Mouse (Mus musculus) liver, embryonic 16.5 days (tissue): ENCODE data around the gene Marcksl1. TPM values are rescaled to one million over a fixed set of nuclear protein-coding genes. Genes with fewer than 3 reads are reported as not detected.

Source experiments
- ATAC-seq: fragments of 200-750 bp; cut with Nextera tagmentation; 2 replicates; pipeline ENCODE4 v1.8.0; 2017; ENCODE audit warnings: low read depth, mild to moderate bottlenecking, moderate number of reproducible peaks, moderate library complexity
- H3K27ac ChIP-seq: fragments of 300-500 bp; sonication (generic); 2 replicates; pipeline ENCODE4 v1.5.1; 2014; ENCODE audit warnings: mild to moderate bottlenecking, low read length
- H3K27me3 ChIP-seq: fragments of 300-500 bp; sonication (generic); 2 replicates; pipeline ENCODE4 v1.6.1; 2014; ENCODE audit warnings: low read depth, low read length, mixed read lengths; ENCODE audit not compliant: control insufficient read depth, insufficient read depth
- H3K36me3 ChIP-seq: fragments of 300-500 bp; sonication (generic); 2 replicates; pipeline ENCODE4 v1.6.1; 2014; ENCODE audit warnings: mild to moderate bottlenecking; ENCODE audit not compliant: control insufficient read depth, insufficient read depth
- H3K4me1 ChIP-seq: fragments of 300-500 bp; sonication (generic); 2 replicates; pipeline ENCODE4 v1.6.1; 2014; ENCODE audit warnings: low read depth, low read length, mixed read lengths; ENCODE audit not compliant: control insufficient read depth
- H3K4me2 ChIP-seq: fragments of 300-500 bp; sonication (generic); 2 replicates; pipeline ENCODE4 v1.6.1; 2014; ENCODE audit warnings: low read depth, low read length, mixed read lengths
- H3K4me3 ChIP-seq: fragments of 300-500 bp; sonication (generic); 2 replicates; pipeline ENCODE4 v1.5.1; 2014; ENCODE audit warnings: low read depth, mild to moderate bottlenecking, low read length
- H3K9ac ChIP-seq: fragments of 300-500 bp; sonication (generic); 2 replicates; pipeline ENCODE4 v1.6.1; 2014; ENCODE audit warnings: low read depth, low read length
- H3K9me3 ChIP-seq: fragments of 300-500 bp; sonication (generic); replicated peaks from 2 replicates; pipeline ENCODE4 v1.6.1; 2016; ENCODE audit warnings: low read length; ENCODE audit not compliant: control insufficient read depth
- WGBS: fragments of 180-500 bp; shearing (Covaris S2); extraction: QIAGEN DNeasy Blood & Tissue Kit; methylation state at CpG from one replicate; pipeline ENCODE4 v1.1.7; 2014; ENCODE audit not compliant: insufficient replicate concordance; 5-methylcytosine and 5-hydroxymethylcytosine counted together
- polyA plus RNA-seq: library from polyadenylated mRNA; unstranded; fragments of >200 nt; fragmentation: Nextera tagmentation; extraction: Ambion mirVana; gene quantifications from 2 replicates; pipeline ENCODE4 v1.2.1, GENCODE M21; 2015

Marcksl1 gene
- polyA plus RNA-seq, 1 experiment from 2014 or later = 41.4 TPM

GRCm38 (mm10) chr4:129496631-129497030, 16.8 kb upstream of the Marcksl1 start:
- no peak overlapping the region for H3K4me2 ChIP-seq
- H3K4me1 ChIP-seq = peaks cover 15% of the 10 kb centered on the region
- peaks cover 14% of the 10 kb centered on the region for H3K27me3 ChIP-seq
- no peak overlapping the region for H3K27ac ChIP-seq
- no peaks in the 10 kb centered on the region for H3K9me3 ChIP-seq
- no peak overlapping the region for H3K9ac ChIP-seq
- H3K4me3 ChIP-seq = no peak overlapping the region
- H3K36me3 ChIP-seq = no peaks in the 10 kb centered on the region
- WGBS = 11% methylated on average over 6 of the region's 6 CpGs
- ATAC-seq = peak; percentile 20

GRCm38 (mm10) chr4:129498941-129499340, 14.4 kb upstream of the Marcksl1 start:
- no peaks in the 10 kb centered on the region for H3K27me3 ChIP-seq
- no peaks in the 10 kb centered on the region for H3K9me3 ChIP-seq
- H3K36me3 ChIP-seq = no peaks in the 10 kb centered on the region
- no peak overlapping the region for H3K9ac ChIP-seq
- H3K4me3 ChIP-seq = no peak overlapping the region
- ATAC-seq = 0 out of 2 replicates have a peak, but pooled peaks have one; percentile 3
- peak overlapping the region; percentile 34; the same call in 1 of the 2 replicates for H3K27ac ChIP-seq
- peaks cover 14% of the 10 kb centered on the region for H3K4me1 ChIP-seq
- WGBS = 62% methylated on average over 3 of the region's 3 CpGs
- no peak overlapping the region for H3K4me2 ChIP-seq

- Histone ChIP-seq H3K27ac (peak overlapping the region; percentile 81), H3K9ac (no peak overlapping the region), H3K4me1 (peaks cover 14% of the 10 kb centered on the region), H3K4me2 (peak overlapping the region; percentile 87), H3K27me3 (no peaks in the 10 kb centered on the region), H3K4me3 (peak overlapping the region; percentile 65), H3K36me3 (no peaks in the 10 kb centered on the region), H3K9me3 (no peaks in the 10 kb centered on the region)
- 77% methylated on average over 8 of the region's 8 CpGs for WGBS
- ATAC-seq = no peak
Observed at GRCm38 (mm10) chr4:129500017-129500416, 13.4 kb upstream of the Marcksl1 start.

GRCm38 (mm10) chr4:129500607-129501566, 12.5 kb upstream of the Marcksl1 start:
- Histone ChIP-seq H3K4me1 (peaks cover 11% of the 10 kb centered on the region), H3K36me3 (no peaks in the 10 kb centered on the region), H3K4me3 (peak overlapping the region; percentile 65), H3K9ac (peak overlapping the region; percentile 66), H3K9me3 (no peaks in the 10 kb centered on the region), H3K27me3 (no peaks in the 10 kb centered on the region), H3K4me2 (peak overlapping the region; percentile 87), H3K27ac (peak overlapping the region; percentile 81)
- ATAC-seq = peak; percentile 80
- 2% methylated on average over 49 of the region's 49 CpGs for WGBS

- no peak overlapping the region for H3K4me2 ChIP-seq
- H3K27me3 ChIP-seq = no peaks in the 10 kb centered on the region
- no peak for ATAC-seq
- no peak overlapping the region for H3K4me3 ChIP-seq
- peaks cover 11% of the 10 kb centered on the region for H3K4me1 ChIP-seq
- no peak overlapping the region for H3K27ac ChIP-seq
- 26% methylated on average over 9 of the region's 9 CpGs for WGBS
- no peaks in the 10 kb centered on the region for H3K9me3 ChIP-seq
- no peak overlapping the region for H3K9ac ChIP-seq
- no peaks in the 10 kb centered on the region for H3K36me3 ChIP-seq
Observed at GRCm38 (mm10) chr4:129502327-129502888, 11.0 kb upstream of the Marcksl1 start.

- H3K27ac ChIP-seq = no peak overlapping the region
- no peak for ATAC-seq
- no peaks in the 10 kb centered on the region for H3K27me3 ChIP-seq
- no peaks in the 10 kb centered on the region for H3K9me3 ChIP-seq
- H3K4me3 ChIP-seq = no peak overlapping the region
- H3K9ac ChIP-seq = no peak overlapping the region
- H3K4me2 ChIP-seq = no peak overlapping the region
- 43% methylated on average over 11 of the region's 11 CpGs for WGBS
- H3K4me1 ChIP-seq = peaks cover 11% of the 10 kb centered on the region
- no peaks in the 10 kb centered on the region for H3K36me3 ChIP-seq
Observed at GRCm38 (mm10) chr4:129502901-129503444, 10.4 kb upstream of the Marcksl1 start.

- ATAC-seq = no peak
- H3K27me3 ChIP-seq = no peaks in the 10 kb centered on the region; the same call in 1 of the 2 replicates
- H3K4me1 ChIP-seq = peaks cover 6% of the 10 kb centered on the region
- no peak overlapping the region for H3K27ac ChIP-seq
- H3K4me2 ChIP-seq = no peak overlapping the region
- H3K4me3 ChIP-seq = no peak overlapping the region
- 70% methylated on average over 3 of the region's 3 CpGs for WGBS
- no peaks in the 10 kb centered on the region for H3K36me3 ChIP-seq
- no peaks in the 10 kb centered on the region for H3K9me3 ChIP-seq
- H3K9ac ChIP-seq = no peak overlapping the region
Observed at GRCm38 (mm10) chr4:129505511-129505910, 7.9 kb upstream of the Marcksl1 start.

GRCm38 (mm10) chr4:129507434-129508236, 5.7 kb upstream of the Marcksl1 start:
- no peak overlapping the region for H3K27ac ChIP-seq
- no peaks in the 10 kb centered on the region for H3K9me3 ChIP-seq
- no peaks in the 10 kb centered on the region; the same call in 1 of the 2 replicates for H3K4me1 ChIP-seq
- no peaks in the 10 kb centered on the region for H3K36me3 ChIP-seq
- no peak overlapping the region for H3K9ac ChIP-seq
- no peak for ATAC-seq
- 47% methylated on average over 9 of the region's 10 CpGs for WGBS
- H3K4me3 ChIP-seq = no peak overlapping the region
- peaks cover 20% of the 10 kb centered on the region for H3K27me3 ChIP-seq
- no peak overlapping the region for H3K4me2 ChIP-seq
